Mouse (Mus musculus): ENCODE measurements around the gene Tifab. TPM values are rescaled to one million over a fixed set of nuclear protein-coding genes. Genes with fewer than 3 reads are reported as not detected.

Gene Tifab
- polyA plus RNA-seq, 1 experiment, result not detected

GRCm38 (mm10) chr13:56221129-56221910 is 42.6 kb upstream of the Tifab start:
- no peak for TF ChIP-seq MYOG (IDR thresholded peaks at IDR 0.05; ENCODE audit: control insufficient read depth, extremely low read depth, insufficient read length)
- no peak for TF ChIP-seq MYOD1 (IDR thresholded peaks at IDR 0.05; ENCODE audit: control insufficient read depth, insufficient read length, low read depth)
- no peak for TF ChIP-seq FOSL1 (IDR thresholded peaks at IDR 0.05; ENCODE audit: insufficient read depth, low read length, poor library complexity, severe bottlenecking)
- TF ChIP-seq MAX (IDR thresholded peaks at IDR 0.05), result no peak
- no peak for TF ChIP-seq CTCF (IDR thresholded peaks at IDR 0.05; ENCODE audit: control insufficient read depth, insufficient read depth, insufficient read length)
- no peak for TF ChIP-seq USF1 (IDR thresholded peaks at IDR 0.05; ENCODE audit: low read depth)
- Histone ChIP-seq H3K27me3 (ENCODE audit: control insufficient read depth, insufficient read depth, insufficient read length) (peaks cover 32% of the 10 kb centered on the region), H3K4me3 (ENCODE audit: insufficient read depth, poor library complexity, severe bottlenecking) (no peak overlapping the region), H3K79me2 (ENCODE audit: control insufficient read depth, insufficient read depth) (no peaks in the 10 kb centered on the region), H3K79me3 (ENCODE audit: low read depth) (no peaks in the 10 kb centered on the region), H3K36me3 (ENCODE audit: control insufficient read depth, insufficient read depth) (no peaks in the 10 kb centered on the region), H3ac (ENCODE audit: control insufficient read depth, insufficient read length, low read depth) (no peak overlapping the region)

- no peak for TF ChIP-seq MYOG (IDR thresholded peaks at IDR 0.05; ENCODE audit: control insufficient read depth, extremely low read depth, insufficient read length)
- no peak for TF ChIP-seq USF1 (IDR thresholded peaks at IDR 0.05; ENCODE audit: low read depth)
- no peak for TF ChIP-seq MAX (IDR thresholded peaks at IDR 0.05)
- TF ChIP-seq FOSL1 (IDR thresholded peaks at IDR 0.05; ENCODE audit: insufficient read depth, low read length, poor library complexity, severe bottlenecking), result no peak
- no peak for TF ChIP-seq CTCF (IDR thresholded peaks at IDR 0.05; ENCODE audit: control insufficient read depth, insufficient read depth, insufficient read length)
- no peak for TF ChIP-seq CEBPB (IDR thresholded peaks at IDR 0.05; ENCODE audit: low read depth)
- TF ChIP-seq MYOD1 (IDR thresholded peaks at IDR 0.05; ENCODE audit: control insufficient read depth, insufficient read length, low read depth), result no peak
- Histone ChIP-seq H3K79me3 (ENCODE audit: low read depth) (no peaks in the 10 kb centered on the region), H3K27me3 (ENCODE audit: control insufficient read depth, insufficient read depth, insufficient read length) (peaks cover 29% of the 10 kb centered on the region), H3K4me3 (ENCODE audit: insufficient read depth, poor library complexity, severe bottlenecking) (no peak overlapping the region), H3K36me3 (ENCODE audit: control insufficient read depth, insufficient read depth) (no peaks in the 10 kb centered on the region), H3K79me2 (ENCODE audit: control insufficient read depth, insufficient read depth) (no peaks in the 10 kb centered on the region), H3ac (ENCODE audit: control insufficient read depth, insufficient read length, low read depth) (no peak overlapping the region)
Measured at GRCm38 (mm10) chr13:56219254-56219653, 40.6 kb upstream of the Tifab start.

- TF ChIP-seq MYOG (IDR thresholded peaks at IDR 0.05; ENCODE audit: control insufficient read depth, extremely low read depth, insufficient read length) (no peak), MYOD1 (IDR thresholded peaks at IDR 0.05; ENCODE audit: control insufficient read depth, insufficient read length, low read depth) (no peak), FOSL1 (IDR thresholded peaks at IDR 0.05; ENCODE audit: insufficient read depth, low read length, poor library complexity, severe bottlenecking) (no peak), USF1 (IDR thresholded peaks at IDR 0.05; ENCODE audit: low read depth) (no peak), CTCF (IDR thresholded peaks at IDR 0.05; ENCODE audit: control insufficient read depth, insufficient read depth, insufficient read length) (no peak), MAX (IDR thresholded peaks at IDR 0.05) (no peak), CEBPB (IDR thresholded peaks at IDR 0.05; ENCODE audit: low read depth) (no peak)
- no peaks in the 10 kb centered on the region for H3K79me3 ChIP-seq (ENCODE audit: low read depth)
- H3K36me3 ChIP-seq (ENCODE audit: control insufficient read depth, insufficient read depth), result no peaks in the 10 kb centered on the region
- H3K79me2 ChIP-seq (ENCODE audit: control insufficient read depth, insufficient read depth), result no peaks in the 10 kb centered on the region
- no peak overlapping the region for H3K4me3 ChIP-seq (ENCODE audit: insufficient read depth, poor library complexity, severe bottlenecking)
- H3K27me3 ChIP-seq (ENCODE audit: control insufficient read depth, insufficient read depth, insufficient read length), result peaks cover 25% of the 10 kb centered on the region
- H3ac ChIP-seq (ENCODE audit: control insufficient read depth, insufficient read length, low read depth), result no peak overlapping the region
Measured at GRCm38 (mm10) chr13:56216090-56216489, 37.4 kb upstream of the Tifab start.

GRCm38 (mm10) chr13:56214633-56215032 is 35.9 kb upstream of the Tifab start:
- no peak overlapping the region for H3K4me3 ChIP-seq (ENCODE audit: insufficient read depth, poor library complexity, severe bottlenecking)
- H3K36me3 ChIP-seq (ENCODE audit: control insufficient read depth, insufficient read depth), result no peaks in the 10 kb centered on the region
- no peak for TF ChIP-seq CEBPB (IDR thresholded peaks at IDR 0.05; ENCODE audit: low read depth)
- TF ChIP-seq CTCF (IDR thresholded peaks at IDR 0.05; ENCODE audit: control insufficient read depth, insufficient read depth, insufficient read length), result no peak
- no peak for TF ChIP-seq FOSL1 (IDR thresholded peaks at IDR 0.05; ENCODE audit: insufficient read depth, low read length, poor library complexity, severe bottlenecking)
- TF ChIP-seq MAX (IDR thresholded peaks at IDR 0.05), result no peak
- TF ChIP-seq USF1 (IDR thresholded peaks at IDR 0.05; ENCODE audit: low read depth), result no peak
- no peak for TF ChIP-seq MYOG (IDR thresholded peaks at IDR 0.05; ENCODE audit: control insufficient read depth, extremely low read depth, insufficient read length)
- TF ChIP-seq MYOD1 (IDR thresholded peaks at IDR 0.05; ENCODE audit: control insufficient read depth, insufficient read length, low read depth), result no peak
- no peaks in the 10 kb centered on the region for H3K79me2 ChIP-seq (ENCODE audit: control insufficient read depth, insufficient read depth)
- no peak overlapping the region for H3ac ChIP-seq (ENCODE audit: control insufficient read depth, insufficient read length, low read depth)
- peaks cover 22% of the 10 kb centered on the region for H3K27me3 ChIP-seq (ENCODE audit: control insufficient read depth, insufficient read depth, insufficient read length)
- H3K79me3 ChIP-seq (ENCODE audit: low read depth), result no peaks in the 10 kb centered on the region

GRCm38 (mm10) chr13:56209067-56209411 is 30.4 kb upstream of the Tifab start:
- Histone ChIP-seq H3K4me3 (ENCODE audit: insufficient read depth, poor library complexity, severe bottlenecking) (no peak overlapping the region), H3K27me3 (ENCODE audit: control insufficient read depth, insufficient read depth, insufficient read length) (peaks cover 31% of the 10 kb centered on the region), H3K79me2 (ENCODE audit: control insufficient read depth, insufficient read depth) (no peaks in the 10 kb centered on the region), H3K36me3 (ENCODE audit: control insufficient read depth, insufficient read depth) (no peaks in the 10 kb centered on the region), H3K79me3 (ENCODE audit: low read depth) (no peaks in the 10 kb centered on the region), H3ac (ENCODE audit: control insufficient read depth, insufficient read length, low read depth) (no peak overlapping the region)
- TF ChIP-seq MAX (IDR thresholded peaks at IDR 0.05) (no peak), CEBPB (IDR thresholded peaks at IDR 0.05; ENCODE audit: low read depth) (no peak), MYOG (IDR thresholded peaks at IDR 0.05; ENCODE audit: control insufficient read depth, extremely low read depth, insufficient read length) (no peak), CTCF (IDR thresholded peaks at IDR 0.05; ENCODE audit: control insufficient read depth, insufficient read depth, insufficient read length) (no peak), FOSL1 (IDR thresholded peaks at IDR 0.05; ENCODE audit: insufficient read depth, low read length, poor library complexity, severe bottlenecking) (no peak), MYOD1 (IDR thresholded peaks at IDR 0.05; ENCODE audit: control insufficient read depth, insufficient read length, low read depth) (no peak), USF1 (IDR thresholded peaks at IDR 0.05; ENCODE audit: low read depth) (no peak)
